Mouse (Mus musculus) G1E (cell line): Measurements from ENCODE around the gene Fbxo28.

ENCODE experiments used
- CTCF ChIP-seq: IDR thresholded peaks from 2 replicates; pipeline ENCODE4 v1.5.1; 2012; ENCODE audit warnings: low read depth, low read length, inconsistent platforms, mixed read lengths
- POLR2AphosphoS5 ChIP-seq: IDR thresholded peaks from 2 replicates; pipeline ENCODE4 v1.6.1; 2012; ENCODE audit warnings: low read depth, low read length, inconsistent platforms; ENCODE audit not compliant: insufficient replicate concordance
- TAL1 ChIP-seq: conservative IDR thresholded peaks from 2 replicates; pipeline ENCODE4 v1.6.1; 2012; ENCODE audit warnings: low read depth, low read length, inconsistent platforms, mixed read lengths

- TF ChIP-seq CTCF (no peak), POLR2AphosphoS5 (no peak), TAL1 (no peak)
Observed at GRCm38 (mm10) chr1:182280046-182280445, 61.4 kb downstream of the Fbxo28 start.
